Mouse (Mus musculus) neural tube, embryonic 12.5 days (tissue): ENCODE results near the gene Gm10037. TPM values are rescaled to one million over a fixed set of nuclear protein-coding genes. Genes with fewer than 3 reads are reported as not detected.

ENCODE experiments used
- polyA plus RNA-seq: library from polyadenylated mRNA; unstranded; fragments of >200 nt; fragmentation: Nextera tagmentation; extraction: Ambion mirVana; gene quantifications from 2 replicates; pipeline ENCODE4 v1.2.1, GENCODE M21; 2016

Gene Gm10037
- polyA plus RNA-seq, 1 experiment from 2014 or later, result 4.8 TPM

Other genes starting within 250 kb of the Gm10037 start
- 3.8 and 4.2 TPM in 2 replicates for gene Zfp729b, start 221.4 kb upstream of the Gm10037 start, polyA plus RNA-seq
- gene Gm49345, start 193.3 kb upstream of the Gm10037 start, polyA plus RNA-seq, result 0.22 TPM in 1 of 2 replicates, not detected in the other
- gene Zfp729a, start 193.3 kb upstream of the Gm10037 start, polyA plus RNA-seq, result 2.3 and 2.9 TPM in 2 replicates
- gene Zfp738, start 144.0 kb upstream of the Gm10037 start, polyA plus RNA-seq, result 16.2 and 17.1 TPM in 2 replicates
- gene Zfp65, start 101.9 kb upstream of the Gm10037 start, polyA plus RNA-seq, result 8.1 and 8.7 TPM in 2 replicates
- 6.0 and 6.9 TPM in 2 replicates for gene Zfp85, start 75.9 kb upstream of the Gm10037 start, polyA plus RNA-seq
- gene Zfp493, start 51.4 kb upstream of the Gm10037 start, polyA plus RNA-seq, result 1.8 and 2.9 TPM in 2 replicates
- 9.0 and 9.7 TPM in 2 replicates for gene Zfp273, start 17.4 kb upstream of the Gm10037 start, polyA plus RNA-seq
- gene BC048507, start 32.2 kb downstream of the Gm10037 start, polyA plus RNA-seq, result not detected in 2 replicates